Mouse (Mus musculus) Muller cell, postnatal 12 days (primary cell): ENCODE measurements around the gene Hoxb4.

Experiments used
- DNase-seq: peaks from one replicate; pipeline ENCODE4 v3.0.0-alpha.2; 2015; ENCODE audit errors: inconsistent ontology term

The Hoxb4 gene

DNA sequence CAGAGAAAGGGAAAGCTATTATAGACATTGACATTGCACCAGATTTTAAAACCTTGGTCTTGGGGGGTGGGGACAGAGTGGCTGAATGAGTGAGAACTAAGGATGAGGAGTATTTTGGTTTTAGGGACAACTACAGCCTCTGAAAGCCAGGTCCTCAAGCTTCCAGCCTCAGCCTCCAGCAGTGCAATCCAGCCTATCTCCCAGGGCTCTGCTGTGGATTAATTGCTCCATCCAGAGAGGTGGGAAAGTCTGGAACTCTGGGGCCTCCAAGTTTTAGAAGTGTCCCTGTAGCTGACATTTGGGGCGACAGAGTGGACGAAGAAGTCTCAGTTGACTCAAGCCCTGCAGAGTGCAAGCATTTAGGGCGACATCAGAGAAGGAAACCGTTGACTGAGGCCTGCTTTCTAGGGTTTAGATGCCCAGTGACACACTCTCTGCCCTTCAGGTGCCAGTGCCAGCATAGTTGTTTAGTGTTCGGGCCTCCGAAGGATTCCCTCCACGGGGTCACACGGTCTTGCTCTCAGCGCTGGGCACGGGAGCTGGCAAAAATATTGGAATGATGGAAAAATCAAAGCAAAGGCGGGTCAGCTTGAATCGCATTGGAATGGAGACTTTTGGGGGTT, 4.2 kb upstream of the Hoxb4 start:
- no peak for DNase-seq

DNA sequence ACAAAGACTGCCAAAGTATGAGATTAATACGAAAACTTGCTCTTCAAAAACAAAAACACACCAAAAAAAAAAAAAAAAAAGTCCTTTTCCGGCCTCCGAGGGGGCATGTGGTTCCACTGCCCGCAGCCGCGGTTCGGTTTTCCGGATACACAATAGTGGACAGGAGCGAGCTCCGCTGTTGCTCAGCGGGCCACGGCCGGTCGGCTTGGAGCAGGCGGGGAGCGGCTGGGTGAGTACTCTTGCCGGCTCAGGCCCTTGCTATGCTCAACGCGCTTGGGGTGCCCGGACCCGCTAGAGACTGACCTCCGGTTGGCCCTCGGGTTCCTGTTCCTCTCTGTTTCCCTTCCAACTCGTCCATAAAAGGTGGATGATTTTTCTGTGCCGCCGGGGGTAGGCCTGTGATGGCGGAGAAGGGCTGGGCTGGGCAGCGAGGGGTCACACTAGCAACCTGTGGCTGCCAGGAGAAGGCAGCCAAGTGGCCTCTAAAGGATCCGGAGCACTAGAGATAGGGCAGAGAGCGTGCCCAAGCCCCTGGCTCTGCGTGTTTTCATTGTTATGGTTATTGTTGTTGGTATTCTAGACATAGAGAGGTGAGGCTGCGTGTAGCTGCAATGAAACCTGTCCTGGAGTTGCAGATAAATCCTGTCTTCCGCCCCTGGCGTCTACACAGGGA, 3.3 kb upstream of the Hoxb4 start:
- no peak for DNase-seq

GRCm38 (mm10) chr11:96315344-96315681, 2.8 kb upstream of the Hoxb4 start:
- no peak for DNase-seq

GRCm38 (mm10) chr11:96316696-96317607, 1.1 kb upstream of the Hoxb4 start:
- no peak for DNase-seq

GRCm38 (mm10) chr11:96318368-96319070, 452 bp downstream of the Hoxb4 start:
- no peak for DNase-seq

DNA sequence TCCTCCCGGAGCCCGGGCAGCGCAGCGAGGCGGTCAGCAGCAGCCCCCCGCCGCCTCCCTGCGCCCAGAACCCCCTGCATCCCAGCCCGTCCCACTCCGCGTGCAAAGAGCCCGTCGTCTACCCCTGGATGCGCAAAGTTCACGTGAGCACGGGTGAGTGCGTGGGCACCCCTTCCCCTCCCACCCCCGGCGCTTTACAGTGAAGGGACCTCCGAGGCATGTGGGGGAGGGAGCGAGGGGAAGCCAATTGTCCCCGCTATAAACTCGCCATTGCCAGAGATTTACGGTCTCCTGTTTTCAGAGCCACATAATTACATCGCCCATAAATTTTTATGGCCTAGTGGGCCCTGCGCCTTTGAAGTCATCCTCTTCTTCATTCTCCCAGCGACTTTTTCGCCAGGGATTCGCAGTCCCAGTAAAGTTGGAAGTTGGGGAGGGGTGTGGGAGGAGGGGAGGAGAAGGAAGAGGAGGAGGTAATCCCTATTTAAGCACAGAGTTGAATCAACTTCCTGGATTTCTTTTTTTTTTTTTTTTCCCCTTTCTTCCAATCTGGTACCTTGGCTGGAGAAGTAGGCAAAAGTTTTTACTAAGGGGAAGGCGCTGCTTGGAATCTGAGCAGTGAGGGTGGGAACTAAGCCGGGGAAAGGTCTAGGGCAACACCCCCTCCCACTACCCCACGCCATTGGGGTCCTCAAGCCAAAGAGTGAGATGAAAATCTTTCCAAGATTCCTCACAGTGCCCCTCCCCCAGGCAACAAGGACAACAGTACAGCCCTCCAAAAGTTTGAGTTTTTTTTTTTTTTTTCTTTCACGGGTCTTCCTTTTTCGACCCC, 1.2 kb downstream of the Hoxb4 start:
- no peak for DNase-seq

GRCm38 (mm10) chr11:96319910-96320309, 1.8 kb downstream of the Hoxb4 start:
- DNase-seq: no peak

- DNase-seq: no peak
Observed at GRCm38 (mm10) chr11:96320688-96321087, 2.6 kb downstream of the Hoxb4 start.

DNA sequence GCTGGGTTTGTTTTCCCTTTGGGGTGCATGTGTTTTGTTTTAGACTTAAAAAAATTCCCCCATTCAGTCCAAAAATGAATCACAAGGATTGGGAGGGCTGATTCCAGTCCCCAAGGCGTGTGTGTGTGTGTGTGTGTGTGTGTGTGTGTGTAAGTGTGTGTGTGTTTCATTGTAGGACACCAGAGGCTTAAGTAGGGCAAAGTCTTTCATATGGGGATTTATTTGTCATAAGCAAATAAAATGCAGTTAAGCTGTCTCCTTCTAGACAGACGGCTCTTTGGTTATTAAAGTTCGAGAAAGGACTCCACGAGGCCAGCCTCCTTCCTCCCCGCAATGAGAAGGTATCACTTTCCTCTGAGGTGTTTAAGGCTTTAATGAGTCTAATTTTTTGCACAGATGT, 3.8 kb downstream of the Hoxb4 start:
- no peak for DNase-seq

DNA sequence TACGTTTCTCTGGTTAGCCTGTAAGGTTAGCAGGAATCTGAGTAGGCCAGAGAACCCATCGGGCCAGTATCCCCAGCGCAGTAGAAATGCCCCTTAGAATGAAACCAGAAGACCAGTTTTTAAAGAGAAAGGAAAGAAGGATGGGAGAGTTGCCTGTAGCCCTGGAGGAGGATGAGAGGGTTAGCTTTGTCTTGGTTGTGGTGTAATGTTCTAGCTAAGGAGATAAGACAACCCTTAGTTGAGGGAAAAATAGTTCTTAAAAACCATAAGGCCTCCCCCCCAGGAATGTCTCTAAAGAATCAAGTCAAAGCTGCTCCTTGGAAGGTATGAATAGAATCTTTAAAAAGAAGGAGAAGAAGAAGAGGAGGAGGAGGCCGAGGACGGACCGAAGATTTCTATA, 4.7 kb downstream of the Hoxb4 start:
- no peak for DNase-seq

- DNase-seq: no peak
Observed at GRCm38 (mm10) chr11:96323154-96323553, 5.1 kb downstream of the Hoxb4 start, which contains the start of gene Hoxb3. Gene Hoxb3 (plus strand): TSS chr11:96323326.

GRCm38 (mm10) chr11:96324125-96324524, 6.1 kb downstream of the Hoxb4 start:
- DNase-seq: no peak

GRCm38 (mm10) chr11:96324965-96325364, 6.9 kb downstream of the Hoxb4 start:
- no peak for DNase-seq

GRCm38 (mm10) chr11:96325747-96326212, 7.7 kb downstream of the Hoxb4 start:
- DNase-seq: no peak

- no peak for DNase-seq
Observed at GRCm38 (mm10) chr11:96326705-96327104, 8.6 kb downstream of the Hoxb4 start.

DNA sequence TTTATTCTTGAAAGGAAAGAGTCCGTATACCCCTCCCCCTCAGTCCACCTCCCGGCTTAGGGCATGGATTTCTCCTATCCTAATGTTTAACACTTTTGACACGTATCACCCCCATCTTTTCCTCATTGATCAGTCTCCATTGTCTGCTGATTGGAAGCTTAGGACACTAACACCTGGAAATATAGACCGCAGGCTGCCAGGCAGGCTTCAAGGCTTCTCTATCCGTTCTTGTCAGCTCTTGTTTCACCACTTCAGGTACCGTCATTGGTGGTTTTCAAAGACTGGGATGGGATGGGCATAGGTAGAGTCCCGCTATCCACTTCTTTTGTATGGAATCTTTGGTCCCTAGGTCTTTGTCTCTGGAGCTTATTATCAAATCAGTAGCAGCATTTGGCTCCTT, 9.1 kb downstream of the Hoxb4 start:
- no peak for DNase-seq

- DNase-seq: no peak
Observed at GRCm38 (mm10) chr11:96327750-96328149, 9.7 kb downstream of the Hoxb4 start.

DNA sequence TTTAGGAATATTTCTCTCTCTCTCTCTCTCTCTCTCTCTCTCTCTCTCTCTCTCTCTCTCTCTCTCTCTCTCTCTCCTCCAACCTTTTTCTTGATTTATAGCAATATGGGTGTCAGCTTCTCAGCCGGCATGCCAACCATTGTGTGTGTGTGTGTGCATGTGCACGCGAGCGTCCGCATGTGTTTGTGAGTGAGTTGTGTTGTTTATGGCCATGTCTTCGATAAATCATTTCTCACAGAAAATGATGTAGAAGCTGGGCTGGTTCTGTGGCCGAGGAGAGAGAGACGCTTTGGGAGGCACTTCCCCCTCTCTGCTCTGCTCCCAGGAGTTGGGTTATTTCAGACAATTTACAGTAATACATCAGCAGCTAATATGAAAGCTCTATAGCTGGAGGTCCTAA, 10.5 kb downstream of the Hoxb4 start:
- DNase-seq: no peak

DNA sequence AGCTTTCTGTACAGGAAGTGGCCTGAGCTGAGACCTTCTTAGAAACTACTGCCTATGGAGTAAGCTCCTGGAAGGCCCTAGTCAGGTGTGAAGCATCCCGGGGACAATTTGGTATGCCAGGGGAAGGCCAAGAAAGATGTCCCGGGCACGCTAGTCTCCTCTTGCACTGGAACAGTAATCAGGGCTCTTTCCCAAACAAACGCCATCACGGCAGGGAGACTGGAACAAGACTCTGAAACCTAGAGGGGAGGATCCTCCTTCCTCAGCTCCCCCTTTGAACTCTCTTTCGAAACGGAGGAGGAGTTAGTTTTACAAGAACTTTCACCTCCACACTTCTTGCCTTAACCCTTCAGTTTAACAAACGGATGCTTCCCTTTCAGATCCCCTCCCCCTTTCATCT, 14.0 kb downstream of the Hoxb4 start:
- DNase-seq: no peak

GRCm38 (mm10) chr11:96332618-96333032, 14.6 kb downstream of the Hoxb4 start:
- DNase-seq: no peak
